Mouse (Mus musculus) cortical plate, adult 2 months (tissue): ENCODE measurements at regions not wholly inside any gene's neighbourhood (a gene's known extent, or its start where the extent isn't known, plus 50 kb on each side); places are given as distances from the start of the nearest gene placed in this dataset.

Experiments used
- CTCF ChIP-seq: fragments of 200-500 bp; IDR thresholded peaks from 2 replicates; pipeline ENCODE4 v1.5.1; 2011; ENCODE audit warnings: mild to moderate bottlenecking, control low read depth, low read length; ENCODE audit not compliant: insufficient read depth; ENCODE audit errors: extremely low read depth
- POLR2A ChIP-seq: fragments of 200-500 bp; IDR thresholded peaks from 2 replicates; pipeline ENCODE4 v1.6.1; 2011; ENCODE audit warnings: mild to moderate bottlenecking, low read length, control low read depth; ENCODE audit not compliant: insufficient read depth; ENCODE audit errors: extremely low read depth

- TF ChIP-seq CTCF = no peak
- TF ChIP-seq POLR2A = no peak
Observed at GRCm38 (mm10) chr10:68371785-68372184, 93.2 kb upstream of the Arid5b start.
